25 mouse cellular contexts compared by ENCODE assay signal in genomic region chr14:13578744-13579143, GRCm38 (mm10).
DNase-seq lines count a peak whose midpoint lies in the region; ATAC-seq and TF ChIP-seq lines count a peak whose summit lies in the region.
"Had no signal": no experiment of that assay in that cellular context is flagged by ENCODE, and none has a peak within 500 bp of the region (broad histone marks: within the 10 kb centered on the region; RNA-seq: fewer than 3 reads in every experiment).

No protein-coding gene starts in this region.

- H3K4me1 ChIP-seq in CH12.LX (ENCODE audit: control insufficient read depth in 1 of 2, insufficient read depth in 2 of 2) = no peaks in the 10 kb centered on the region
- peaks cover 0 to 4% of the 10 kb centered on the region in 2 experiments; a peak in 1 of 4 replicates for H3K4me1 ChIP-seq in MEL (ENCODE audit: control insufficient read depth in 1 of 2, insufficient read depth in 2 of 2, low read length in 2 of 2)
- H3K4me1 ChIP-seq in liver, postnatal 0 days (ENCODE audit: insufficient read depth) = no peaks in the 10 kb centered on the region
- no peaks in the 10 kb centered on the region for H3K4me1 ChIP-seq in heart, embryonic 10.5 days
- H3K4me1 ChIP-seq: forebrain, embryonic 10.5 days; forebrain, embryonic 13.5 days had no signal

- TF ChIP-seq EP300 in CH12.LX (IDR thresholded peaks at IDR 0.05; ENCODE audit: low read length) (no peak), MEL (IDR thresholded peaks at IDR 0.05; ENCODE audit: low read depth in 1 of 2, low read length in 2 of 2) (peak in 1 of 2 experiments; percentile 39; a peak in 1 of 4 replicates)
- TF ChIP-seq EP300 in liver, postnatal 0 days (IDR thresholded peaks at IDR 0.05; ENCODE audit: low read depth) = no peak

- no peak for TF ChIP-seq RAD21 in CH12.LX (IDR thresholded peaks at IDR 0.05; ENCODE audit: low read depth, low read length)
- TF ChIP-seq RAD21 in MEL (IDR thresholded peaks at IDR 0.05; ENCODE audit: low read depth, low read length) = no peak

- no peak for TF ChIP-seq POLR2A in CH12.LX (IDR thresholded peaks at IDR 0.05; ENCODE audit: low read depth, low read length)
- TF ChIP-seq POLR2A in MEL (IDR thresholded peaks at IDR 0.05; ENCODE audit: control insufficient read depth in 1 of 2, insufficient read depth in 1 of 2, low read depth in 1 of 2, low read length in 2 of 2, poor library complexity in 1 of 2) = no peak

- 66% methylated on average over 1 of the region's 1 CpGs for WGBS in liver, postnatal 0 days (ENCODE audit: insufficient replicate concordance)
- WGBS in heart, embryonic 10.5 days = 70% methylated on average over 1 of the region's 1 CpGs

- H3K27me3 ChIP-seq in CH12.LX (replicated peaks) = no peaks in the 10 kb centered on the region
- no peaks in the 10 kb centered on the region for H3K27me3 ChIP-seq in MEL (ENCODE audit: control insufficient read depth in 1 of 2, insufficient read depth in 2 of 2, low read length in 2 of 2)
- no peaks in the 10 kb centered on the region for H3K27me3 ChIP-seq in liver, postnatal 0 days (ENCODE audit: insufficient read depth, low read length)
- no peaks in the 10 kb centered on the region for H3K27me3 ChIP-seq in heart, embryonic 10.5 days (ENCODE audit: insufficient read depth, poor library complexity, severe bottlenecking)
- H3K27me3 ChIP-seq: forebrain, embryonic 13.5 days had no signal

- H3K9me3 ChIP-seq in CH12.LX (replicated peaks; ENCODE audit: low read length) = no peaks in the 10 kb centered on the region
- H3K9me3 ChIP-seq in MEL (replicated peaks; ENCODE audit: insufficient read depth, low read length) = no peaks in the 10 kb centered on the region
- H3K9me3 ChIP-seq in liver, postnatal 0 days (ENCODE audit: low read length) = no peaks in the 10 kb centered on the region
- H3K9me3 ChIP-seq in heart, embryonic 10.5 days = no peaks in the 10 kb centered on the region
- H3K9me3 ChIP-seq: forebrain, embryonic 10.5 days; forebrain, embryonic 13.5 days had no signal

- H3K9ac ChIP-seq in CH12.LX (ENCODE audit: insufficient read depth, low read depth) = no peak overlapping the region
- peak overlapping the region; percentile 25; the same call in 1 of the 2 replicates for H3K9ac ChIP-seq in MEL (ENCODE audit: control insufficient read depth, low read depth, low read length, poor library complexity, severe bottlenecking)
- H3K9ac ChIP-seq in liver, postnatal 0 days (replicated peaks) = no peak overlapping the region
- H3K9ac ChIP-seq: forebrain, embryonic 13.5 days; hindbrain, embryonic 14.5 days had no signal

- H3K27ac ChIP-seq in CH12.LX (ENCODE audit: insufficient read depth, low read depth) = no peak overlapping the region
- peak overlapping the region; percentile 39 for H3K27ac ChIP-seq in MEL (ENCODE audit: control insufficient read depth, low read depth, low read length)
- H3K27ac ChIP-seq in liver, postnatal 0 days (ENCODE audit: low read depth) = no peak overlapping the region
- no peak overlapping the region for H3K27ac ChIP-seq in heart, embryonic 10.5 days
- H3K27ac ChIP-seq: forebrain, embryonic 10.5 days; forebrain, embryonic 13.5 days; gastrocnemius, adult 2 months; hindbrain, embryonic 14.5 days; hindbrain, postnatal 0 days had no signal

- in situ Hi-C loops in CH12.LX (cut with MboI; ENCODE audit: low pct_ligation_motif_present, low pct_unique_long_range_greater_than_20kb, low sequenced_read_pairs) = no loop called here

- no peak for DNase-seq in CH12.LX (ENCODE audit: extremely low read depth)
- DNase-seq in MEL (ENCODE audit: low read depth, low spot score) = peak; percentile 74
- DNase-seq in liver, postnatal 0 days = no peak
- DNase-seq in heart, embryonic 10.5 days (ENCODE audit: low spot score) = no peak
- DNase-seq: adrenal gland, adult 2 months; adrenal gland, postnatal 14 days; cerebellum, adult 18-20 months; cerebellum, adult 9-10 months; cerebellum, postnatal 14 days; gastrocnemius, adult 2 months; gastrocnemius, postnatal 14 days; heart, adult 18-20 months; heart, postnatal 36 days; kidney, adult 18-20 months had no signal

- dilution Hi-C loops in CH12.LX (cut with MboI; ENCODE audit: extremely low pct_ligation_motif_present, extremely low pct_unique_long_range_greater_than_20kb, low sequenced_read_pairs) = no loop called here

- H3K79me2 ChIP-seq in CH12.LX (replicated peaks; ENCODE audit: control insufficient read depth, extremely low read depth, insufficient read depth, poor library complexity, severe bottlenecking) = no peaks in the 10 kb centered on the region
- H3K79me2 ChIP-seq in MEL (ENCODE audit: control insufficient read depth, insufficient read depth, low read length, poor library complexity) = no peaks in the 10 kb centered on the region

- TF ChIP-seq CTCF in CH12.LX (conservative IDR thresholded peaks at IDR 0.05 in 1 of 2, IDR thresholded peaks at IDR 0.05 in 1 of 2; ENCODE audit: low read depth in 2 of 2, low read length in 2 of 2) (no peak), MEL (IDR thresholded peaks at IDR 0.05 in 2 of 3, conservative IDR thresholded peaks at IDR 0.05 in 1 of 3; ENCODE audit: control insufficient read depth in 1 of 3, insufficient read depth in 1 of 3, low read depth in 2 of 3, low read length in 3 of 3, poor library complexity in 1 of 3, severe bottlenecking in 1 of 3) (no peak)
- TF ChIP-seq CTCF in liver, postnatal 0 days (IDR thresholded peaks at IDR 0.05; ENCODE audit: low read depth) = no peak

- peak overlapping the region; percentile 24; the same call in 1 of the 2 replicates for H3K4me2 ChIP-seq in CH12.LX (ENCODE audit: insufficient read depth, low read depth, poor library complexity, severe bottlenecking)
- H3K4me2 ChIP-seq in liver, postnatal 0 days (ENCODE audit: low read depth, low read length) = no peak overlapping the region
- H3K4me2 ChIP-seq: forebrain, embryonic 13.5 days; heart, embryonic 11.5 days; hindbrain, embryonic 14.5 days had no signal

- H3K4me3 ChIP-seq in CH12.LX (replicated peaks in 1 of 3; ENCODE audit: low read depth in 2 of 3, low read length in 2 of 3, poor library complexity in 1 of 3) (no peak overlapping the region), MEL (ENCODE audit: control insufficient read depth in 1 of 2, insufficient read depth in 1 of 2, low read depth in 2 of 2, low read length in 2 of 2) (peak overlapping the region in 1 of 2 experiments; percentile 64; a peak in 3 of 4 replicates)
- H3K4me3 ChIP-seq in liver, postnatal 0 days (ENCODE audit: low read depth, low read length) = no peak overlapping the region
- H3K4me3 ChIP-seq in heart, embryonic 10.5 days = no peak overlapping the region
- H3K4me3 ChIP-seq: forebrain, embryonic 10.5 days; forebrain, embryonic 13.5 days; gastrocnemius, adult 2 months had no signal

- no peaks in the 10 kb centered on the region for H3K36me3 ChIP-seq in CH12.LX (replicated peaks in 1 of 2; ENCODE audit: control insufficient read depth in 1 of 2, insufficient read depth in 1 of 2, low read length in 1 of 2)
- peaks cover 0 to 5% of the 10 kb centered on the region in 2 experiments; a peak in 1 of 4 replicates for H3K36me3 ChIP-seq in MEL (ENCODE audit: control insufficient read depth in 1 of 2, insufficient read depth in 2 of 2, low read length in 2 of 2)
- H3K36me3 ChIP-seq in liver, postnatal 0 days (replicated peaks; ENCODE audit: insufficient read depth, low read length) = no peaks in the 10 kb centered on the region
- no peaks in the 10 kb centered on the region for H3K36me3 ChIP-seq in heart, embryonic 10.5 days
- H3K36me3 ChIP-seq: forebrain, embryonic 10.5 days had no signal

- ATAC-seq in common myeloid progenitor, adult 5-6 weeks (replicated peaks; ENCODE audit: low read depth, poor library complexity, severe bottlenecking) = peak; percentile 94
- ATAC-seq in megakaryocyte-erythroid progenitor cell, adult 5-6 weeks (replicated peaks; ENCODE audit: low FRiP score, low TSS enrichment, poor library complexity, severe bottlenecking) = 0 out of 2 replicates have a peak, but pooled peaks have one; percentile 37
- ATAC-seq in liver, postnatal 0 days = no peak
- ATAC-seq: CD4-positive, CD25-positive, alpha-beta regulatory T cell, adult 4 months; forebrain, embryonic 13.5 days; forebrain, embryonic 16.5 days; hindbrain, postnatal 0 days; inflammation-experienced regulatory T-cells, adult 6 months; intestine, embryonic 16.5 days had no signal

TF ChIP-seq in CH12.LX, 34 proteins besides CTCF, POLR2A, EP300 and RAD21 (continues in another document):
- TF ChIP-seq MEF2A (IDR thresholded peaks at IDR 0.05; ENCODE audit: borderline replicate concordance, low read depth, low read length) = no peak
- TF ChIP-seq NELFE (IDR thresholded peaks at IDR 0.05; ENCODE audit: low read depth, low read length) = no peak
- no peak for TF ChIP-seq SMC3 (IDR thresholded peaks at IDR 0.05; ENCODE audit: low read depth, low read length)
- no peak for TF ChIP-seq RCOR1 (conservative IDR thresholded peaks at IDR 0.05; ENCODE audit: low read depth, low read length)
- TF ChIP-seq TCF12 (IDR thresholded peaks at IDR 0.05; ENCODE audit: low read depth, low read length) = no peak
- no peak for TF ChIP-seq CHD2 (IDR thresholded peaks at IDR 0.05; ENCODE audit: low read length)
- TF ChIP-seq PAX5 (IDR thresholded peaks at IDR 0.05; ENCODE audit: low read length) = no peak
- TF ChIP-seq KAT2A (IDR thresholded peaks at IDR 0.05; ENCODE audit: insufficient replicate concordance, low read length) = no peak
- TF ChIP-seq ZMIZ1 (IDR thresholded peaks at IDR 0.05; ENCODE audit: low read depth, low read length) = no peak
- TF ChIP-seq TBP (conservative IDR thresholded peaks at IDR 0.05; ENCODE audit: low read depth, low read length) = no peak
- no peak for TF ChIP-seq MAX (IDR thresholded peaks at IDR 0.05; ENCODE audit: low read length)
- no peak for TF ChIP-seq ZNF384 (IDR thresholded peaks at IDR 0.05; ENCODE audit: low read depth, low read length)

TF ChIP-seq in MEL, 35 proteins besides CTCF, POLR2A, EP300 and RAD21:
- TF ChIP-seq GATA1 (IDR thresholded peaks at IDR 0.05; ENCODE audit: low read depth, low read length) (peak; percentile 33; the same call in 1 of the 2 replicates), TCF12 (IDR thresholded peaks at IDR 0.05; ENCODE audit: low read depth, low read length) (peak; percentile 71), TAL1 (IDR thresholded peaks at IDR 0.05; ENCODE audit: low read length) (peak; percentile 55), ETS1 (IDR thresholded peaks at IDR 0.05; ENCODE audit: low read depth, low read length) (peak; percentile 68), TBP (IDR thresholded peaks at IDR 0.05; ENCODE audit: low read depth, low read length) (no peak)

Comparison
In these comparisons a context has a peak if more than half of its experiments do, and no peak if none do; other contexts are left out.
1. Of the 35 proteins assayed by ChIP-seq in both MEL and CH12.LX: peak only in MEL: ETS1 and TCF12; only in CH12.LX: none; in both: none; in neither: 32; mixed calls (peak in some experiments, not most) for 1.